Mouse (Mus musculus): ENCODE data around the gene Pa2g4.
"Not testable (repeated sequence)": the region's sequence is repeated elsewhere in the genome, so short reads cannot be mapped to it uniquely, and the experiment has no call there.

Gene Pa2g4

DNA sequence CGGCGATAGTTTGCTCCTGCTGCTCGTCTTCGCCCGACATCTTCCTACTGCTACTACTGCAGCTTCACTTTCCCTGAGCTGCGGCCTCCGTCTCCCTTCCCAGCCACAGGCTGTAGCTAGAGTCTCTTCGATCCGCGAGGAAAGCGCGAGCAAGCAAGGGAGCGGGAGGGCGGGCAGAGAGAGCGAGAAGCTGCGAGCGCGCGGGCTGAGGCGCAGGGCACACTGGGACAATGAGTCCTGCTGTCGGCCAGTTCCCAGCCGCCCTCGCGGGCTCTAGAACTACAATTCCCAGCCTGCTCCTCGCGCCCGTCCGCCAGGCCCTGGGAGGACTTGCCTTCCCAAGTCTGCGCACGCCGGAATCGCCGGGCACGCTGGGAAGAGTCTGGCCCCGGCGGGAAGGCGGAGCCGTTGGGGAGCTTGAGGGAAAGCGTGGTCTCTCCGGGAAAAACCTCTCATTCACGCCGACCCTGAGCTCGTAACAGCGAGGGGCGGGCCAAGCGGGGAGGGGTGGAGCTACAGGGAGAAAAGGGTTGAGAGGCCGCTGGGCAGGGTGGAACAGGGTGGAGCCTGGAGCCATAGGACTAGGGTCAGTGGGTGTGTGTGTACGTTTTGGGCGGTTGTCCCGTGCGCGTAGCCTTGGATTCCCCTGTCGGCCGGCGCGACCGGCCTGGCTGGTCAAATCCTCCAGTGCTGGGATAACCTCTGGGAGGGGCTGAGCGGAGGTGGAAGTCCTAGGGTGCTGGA lies at the start of gene Pa2g4:
Pa2g4 (minus strand) TSS at position 200 of the 744 bp plus-strand sequence.
- peak; percentile 96 to 97 for DNase-seq (ENCODE audit: low spot score in 2 of 2)

DNA sequence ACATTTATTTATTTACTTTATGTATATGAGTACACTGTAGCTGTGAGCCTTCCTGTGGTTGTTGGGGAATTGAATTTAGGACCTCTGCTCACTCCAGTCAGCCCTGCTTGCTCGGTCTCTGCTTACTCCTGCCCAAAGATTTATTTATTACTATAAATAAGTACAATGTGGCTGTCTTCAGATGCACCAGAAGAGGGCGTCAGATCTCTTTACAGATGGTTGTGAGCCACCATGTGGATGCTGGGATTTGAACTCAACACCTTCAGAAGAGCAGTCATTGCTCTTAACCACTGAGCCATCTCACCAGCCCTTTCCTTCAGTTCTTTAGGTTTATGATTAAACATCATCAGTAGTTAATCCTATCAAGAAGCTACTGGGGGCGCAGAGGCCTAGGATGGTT lies 49.1 kb upstream of the Pa2g4 start:
- no peak for DNase-seq (ENCODE audit: low spot score in 2 of 2)

DNA sequence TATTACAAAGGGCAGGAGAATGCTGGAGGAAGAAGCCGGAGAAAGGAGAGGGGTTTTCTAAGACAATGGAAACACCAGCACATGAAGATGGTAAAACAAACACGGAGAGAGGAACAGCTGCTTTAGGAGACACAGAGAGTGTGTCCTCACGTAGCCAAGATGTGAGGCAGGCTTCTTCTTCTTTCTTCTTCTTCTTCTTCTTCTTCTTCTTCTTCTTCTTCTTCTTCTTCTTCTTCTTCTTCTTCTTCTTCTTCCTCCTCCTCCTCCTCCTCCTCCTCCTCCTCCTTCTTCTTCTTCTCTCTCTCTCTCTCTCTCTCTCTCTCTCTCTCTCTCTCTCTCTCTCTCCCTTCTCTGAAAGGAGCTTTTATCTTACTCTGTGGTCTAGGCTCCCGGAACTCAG lies 48.0 kb upstream of the Pa2g4 start:
- not testable (repeated sequence) for DNase-seq (ENCODE audit: low spot score in 2 of 2)

DNA sequence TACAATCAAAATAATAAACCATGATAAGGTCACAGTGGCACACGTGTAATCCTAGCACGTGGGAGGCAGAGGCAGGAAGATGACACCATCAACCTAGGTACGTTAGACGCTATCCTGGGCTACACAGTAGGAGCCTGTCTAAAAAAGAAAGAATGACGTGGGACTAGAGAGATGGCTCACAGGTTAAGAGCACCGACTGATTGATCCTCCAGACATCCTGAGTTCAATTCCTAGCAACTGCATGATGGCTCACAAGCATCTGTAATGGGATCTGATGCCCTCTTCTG lies 47.3 kb upstream of the Pa2g4 start:
- DNase-seq (ENCODE audit: low spot score in 2 of 2): no peak

DNA sequence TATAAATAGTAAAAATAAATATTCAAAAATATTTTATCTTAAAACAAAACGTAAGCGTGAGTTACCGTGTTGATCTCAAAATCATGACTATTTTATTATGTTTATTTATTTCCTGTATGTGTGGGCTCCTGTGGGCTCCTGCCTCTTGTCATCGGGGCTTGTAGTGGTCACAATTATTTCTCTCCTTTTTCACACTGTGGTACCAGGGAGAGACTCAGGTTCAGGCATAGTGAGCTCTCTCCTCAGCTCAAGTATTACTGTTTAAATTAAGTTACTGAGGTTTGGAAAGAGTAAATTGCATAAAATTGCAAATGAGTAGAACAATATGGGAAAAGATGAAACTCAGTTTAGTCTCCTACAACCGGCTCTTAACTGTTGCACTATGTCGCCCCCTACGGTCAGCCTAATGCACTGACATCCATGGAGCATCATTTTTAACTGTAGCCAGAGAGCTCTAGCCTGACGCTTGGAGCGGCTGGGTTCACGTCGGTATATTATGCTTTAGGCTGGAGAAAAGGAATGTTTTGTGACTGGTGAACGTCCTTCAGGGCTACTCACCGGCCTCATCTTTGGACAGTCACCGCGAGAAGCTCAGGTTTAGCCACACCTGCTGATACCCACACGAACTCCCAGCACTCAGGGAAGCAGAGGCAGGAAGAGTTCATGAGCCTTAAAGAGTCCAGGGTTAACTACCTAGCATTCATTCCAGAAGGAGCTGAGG lies 46.8 kb upstream of the Pa2g4 start:
- DNase-seq (ENCODE audit: low spot score in 2 of 2): peak; percentile 68 to 88

DNA sequence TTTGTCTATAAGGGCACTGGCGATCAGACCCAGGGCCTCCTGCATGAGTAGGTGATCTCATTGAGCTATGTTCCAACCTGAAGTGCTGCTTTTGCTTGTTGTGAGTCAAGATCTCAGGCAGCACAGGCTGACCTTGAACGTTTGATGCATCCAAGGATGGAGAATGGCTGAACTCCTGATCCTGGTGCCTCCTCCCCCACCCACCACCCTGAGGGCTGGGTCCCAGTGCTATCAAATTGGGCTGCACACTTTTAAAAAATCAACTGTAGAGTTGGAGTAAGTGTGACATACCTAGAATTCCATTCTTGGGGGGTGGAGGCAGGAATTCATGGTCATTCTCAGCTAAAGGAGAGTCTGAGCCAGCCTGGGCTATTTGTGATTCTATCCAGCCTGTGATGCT lies 40.7 kb upstream of the Pa2g4 start:
- DNase-seq (ENCODE audit: low spot score in 2 of 2): no peak

DNA sequence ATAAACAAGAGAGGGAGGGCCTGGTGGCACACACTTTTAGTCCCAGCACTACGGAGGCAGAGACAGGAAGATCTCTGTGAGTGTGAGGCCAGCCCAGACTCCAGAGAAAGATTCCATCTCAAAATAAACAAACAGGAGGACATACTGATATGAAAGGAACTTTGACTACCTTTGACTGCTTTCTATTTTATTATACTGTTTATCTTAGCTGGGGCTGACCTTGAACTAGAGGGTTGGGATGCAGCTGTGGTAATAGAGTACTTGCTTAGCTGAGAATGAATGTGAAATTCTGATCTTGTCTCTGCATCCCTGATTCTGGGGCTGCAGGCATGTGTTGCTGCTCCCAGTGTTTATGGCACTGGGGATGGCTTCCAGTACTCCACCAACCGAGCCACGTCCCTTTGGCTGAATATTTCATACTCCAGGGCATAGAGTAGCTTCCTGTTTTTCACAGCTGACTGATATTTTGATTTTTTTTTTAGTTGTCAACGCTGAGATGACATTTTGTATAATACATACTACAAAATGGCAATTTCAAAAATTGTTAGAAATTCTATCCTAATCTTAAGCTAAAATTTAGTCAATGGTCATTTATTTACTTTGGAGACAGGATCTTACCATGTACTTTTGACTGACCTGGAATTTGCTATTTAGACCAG lies 36.8 kb upstream of the Pa2g4 start:
- no peak for DNase-seq (ENCODE audit: low spot score in 2 of 2)

DNA sequence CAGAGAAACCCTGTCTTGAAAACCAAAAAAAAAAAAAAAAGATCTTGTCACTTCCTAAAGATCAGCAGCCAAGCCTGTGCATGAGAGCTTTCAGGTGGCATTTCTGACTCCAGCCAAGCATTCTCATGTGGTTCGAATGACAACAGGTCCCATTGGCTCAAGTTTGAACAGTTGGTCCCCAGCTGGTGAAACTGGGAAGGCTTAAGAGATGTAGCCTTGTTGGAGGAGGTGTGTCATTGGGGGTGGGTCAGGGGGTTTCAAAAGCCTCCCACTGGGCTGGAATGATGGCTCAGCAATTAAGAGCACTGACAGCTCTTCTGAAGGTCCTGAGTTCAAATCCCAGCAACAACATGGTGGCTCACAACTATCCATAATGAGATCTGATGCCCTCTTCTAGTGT lies 35.7 kb upstream of the Pa2g4 start:
- DNase-seq (ENCODE audit: low spot score in 2 of 2): no peak

DNA sequence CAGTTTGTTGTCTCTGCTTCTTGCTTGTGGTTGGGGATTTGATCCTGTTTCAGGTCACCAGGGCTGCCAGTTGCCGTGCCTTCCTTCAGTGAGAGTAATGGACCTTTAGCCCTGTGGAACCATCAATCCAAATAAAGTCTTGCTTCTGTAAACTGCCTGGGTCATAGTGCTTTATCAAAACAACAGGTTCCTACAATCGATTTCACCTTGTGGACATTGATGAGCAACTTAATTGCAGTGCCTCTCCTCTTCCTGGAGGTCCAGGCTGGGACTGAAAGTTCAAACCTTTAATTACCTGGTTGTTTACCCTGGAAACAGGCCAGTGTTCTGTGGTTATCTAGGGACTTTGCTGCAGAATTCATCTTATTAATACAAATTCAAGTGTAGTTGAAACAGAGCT lies 32.7 kb upstream of the Pa2g4 start:
- DNase-seq (ENCODE audit: low spot score in 2 of 2): no peak

DNA sequence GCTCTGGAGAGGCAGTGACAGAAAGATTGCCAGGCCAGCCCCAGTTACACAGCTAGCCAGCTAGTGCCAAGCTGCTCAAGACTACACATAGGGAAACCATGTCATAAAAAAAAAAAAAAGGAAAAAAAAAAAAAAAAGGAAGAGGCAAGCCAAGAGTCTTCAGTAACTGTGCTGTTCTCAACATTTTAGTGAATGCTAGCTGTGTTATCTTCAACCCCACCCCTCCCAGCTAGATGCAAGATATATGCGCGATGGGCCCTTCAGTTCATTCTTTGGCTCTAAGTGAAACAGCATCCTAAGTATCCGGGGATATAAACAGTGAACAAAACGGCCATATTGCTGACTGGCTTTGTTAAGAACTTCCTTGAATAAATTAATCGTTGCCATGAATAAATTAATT lies 27.0 kb upstream of the Pa2g4 start:
- no peak for DNase-seq (ENCODE audit: low spot score in 2 of 2)

DNA sequence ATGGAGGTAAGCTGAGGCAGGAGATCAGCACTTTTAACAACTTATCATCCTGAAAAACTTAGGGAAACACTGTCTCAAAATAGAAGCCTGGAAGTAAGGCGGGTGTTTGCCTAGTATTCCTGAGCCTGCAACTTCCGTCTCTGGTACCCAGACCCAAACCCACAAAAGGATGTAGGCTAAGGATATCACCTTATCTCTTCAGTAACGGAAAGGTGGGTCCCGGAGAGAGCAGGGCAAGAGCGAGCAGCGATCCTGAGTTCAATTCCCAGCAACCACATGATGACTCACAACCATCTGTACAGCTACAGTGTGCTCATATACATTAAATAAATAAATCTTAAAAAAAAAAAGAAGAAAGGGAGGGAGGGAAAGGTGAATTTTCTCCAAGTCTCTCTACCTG lies 25.6 kb upstream of the Pa2g4 start:
- no peak for DNase-seq (ENCODE audit: low spot score in 2 of 2)

DNA sequence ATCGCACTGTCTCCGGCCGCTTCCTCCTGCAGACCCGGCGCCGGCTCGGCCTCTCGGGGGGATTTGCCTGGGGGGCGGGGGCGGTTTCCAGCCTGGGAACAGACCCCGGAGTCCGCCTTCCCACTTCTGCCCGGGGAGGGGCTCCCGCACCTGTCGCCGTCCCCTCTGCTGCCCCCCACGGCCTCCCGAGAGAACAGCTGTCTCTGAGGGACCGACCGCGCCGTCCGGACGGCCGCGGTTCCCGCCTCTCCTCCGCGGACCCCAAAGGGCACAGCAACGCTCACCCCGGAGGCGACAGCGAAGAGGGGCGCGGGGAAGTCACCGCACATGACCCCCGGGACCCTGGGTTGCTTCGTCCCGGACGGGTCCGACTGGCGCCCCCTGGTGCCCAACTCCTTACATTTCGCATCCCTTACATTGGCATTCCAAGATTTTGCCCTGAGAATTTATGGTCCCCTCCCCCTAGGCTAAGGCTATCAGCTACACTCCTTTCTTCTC lies 24.5 kb upstream of the Pa2g4 start:
- peak; percentile 50 to 70 for DNase-seq (ENCODE audit: low spot score in 2 of 2)

DNA sequence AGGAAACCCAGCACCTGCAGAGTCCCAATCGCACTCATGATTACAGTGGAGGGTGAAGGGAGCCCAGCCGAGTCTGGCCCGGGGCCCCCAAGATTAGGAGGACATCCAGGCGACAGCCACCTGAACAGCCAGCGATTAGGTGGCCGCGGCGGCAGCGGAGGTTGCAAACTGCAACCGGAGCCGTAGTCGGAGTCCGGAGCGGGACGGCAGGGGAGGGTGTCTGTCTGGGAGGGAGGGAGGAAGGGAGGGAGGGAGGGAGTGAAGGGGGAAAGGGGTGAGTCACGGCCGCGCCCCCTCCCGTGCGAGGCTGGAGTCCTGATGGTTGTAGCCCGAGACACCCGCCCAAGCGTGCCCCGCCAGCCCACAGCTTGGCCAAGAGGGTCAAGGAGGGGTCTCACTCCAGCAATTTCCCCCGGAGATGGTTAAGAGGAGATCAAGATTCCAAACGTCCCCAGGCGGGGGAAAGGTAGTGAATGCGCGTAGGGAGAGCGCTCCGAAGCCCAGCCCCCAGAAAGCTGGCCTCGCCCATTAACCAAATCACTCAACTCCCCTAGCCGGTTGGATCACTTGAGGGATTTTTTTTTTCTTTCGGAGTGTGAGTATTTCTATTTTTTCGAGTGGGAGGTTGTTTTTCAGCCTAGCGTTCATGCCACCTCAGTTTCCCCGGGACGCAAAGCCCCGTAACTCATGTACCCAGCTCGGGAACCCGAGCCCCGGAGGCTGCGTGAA lies 23.8 kb upstream of the Pa2g4 start, which contains the start of gene Erbb3:
Erbb3 (minus strand) TSS at position 189 of the 729 bp plus-strand sequence.
- DNase-seq (ENCODE audit: low spot score in 2 of 2): peak; percentile 35

DNA sequence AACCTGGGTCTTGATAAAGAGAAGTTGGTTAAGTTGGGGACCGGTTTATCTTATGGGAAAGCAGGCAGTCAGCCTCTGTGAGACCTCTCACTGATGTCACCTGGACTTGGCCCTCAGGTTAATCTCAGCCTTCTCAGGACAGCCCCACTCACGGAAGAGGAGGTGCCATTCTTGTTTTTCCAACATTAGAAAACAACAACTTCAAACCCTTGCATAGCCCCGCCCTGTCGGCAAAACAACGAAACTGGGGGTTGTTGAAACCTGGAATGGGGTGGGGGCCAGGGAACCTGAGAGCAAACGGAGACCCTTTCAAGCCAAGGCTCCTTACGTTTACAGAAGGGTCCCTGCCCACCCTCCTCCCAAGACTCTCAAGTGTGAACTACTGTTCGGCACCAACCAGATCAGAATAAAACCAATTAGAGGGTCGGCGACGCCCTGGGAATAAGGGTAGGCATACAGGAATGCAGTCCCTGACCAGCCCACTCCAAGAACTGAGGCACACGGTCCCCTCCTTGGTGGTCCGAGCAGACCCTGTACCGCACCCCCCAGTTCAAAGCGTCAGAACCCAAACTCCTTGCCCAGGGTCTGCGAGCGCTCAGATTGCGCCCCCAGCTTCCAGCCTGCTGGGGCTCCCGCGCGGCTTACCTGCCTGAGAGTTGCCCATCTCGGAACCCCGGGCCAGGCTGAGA lies 23.1 kb upstream of the Pa2g4 start:
- no peak for DNase-seq (ENCODE audit: low spot score in 2 of 2)

DNA sequence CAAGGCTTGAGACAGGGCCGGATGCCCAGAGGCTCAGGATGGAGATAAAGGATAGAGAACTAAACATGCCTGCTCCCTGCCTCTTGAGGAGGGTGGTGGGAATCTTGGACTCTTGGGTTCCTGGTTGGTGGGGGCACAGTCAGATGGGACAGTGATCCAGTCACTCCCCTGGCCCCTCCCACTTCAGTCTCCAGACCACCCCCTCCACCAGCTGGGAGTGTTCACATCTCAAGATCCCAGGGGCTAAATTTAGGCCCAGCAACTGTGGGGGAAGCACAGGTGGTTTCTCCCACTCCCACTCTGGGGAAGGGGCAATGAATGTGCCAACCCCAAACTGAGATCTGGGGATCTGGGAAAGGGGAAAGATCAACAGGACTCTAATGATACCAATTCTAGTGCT lies 22.3 kb upstream of the Pa2g4 start:
- no peak for DNase-seq (ENCODE audit: low spot score in 2 of 2)

DNA sequence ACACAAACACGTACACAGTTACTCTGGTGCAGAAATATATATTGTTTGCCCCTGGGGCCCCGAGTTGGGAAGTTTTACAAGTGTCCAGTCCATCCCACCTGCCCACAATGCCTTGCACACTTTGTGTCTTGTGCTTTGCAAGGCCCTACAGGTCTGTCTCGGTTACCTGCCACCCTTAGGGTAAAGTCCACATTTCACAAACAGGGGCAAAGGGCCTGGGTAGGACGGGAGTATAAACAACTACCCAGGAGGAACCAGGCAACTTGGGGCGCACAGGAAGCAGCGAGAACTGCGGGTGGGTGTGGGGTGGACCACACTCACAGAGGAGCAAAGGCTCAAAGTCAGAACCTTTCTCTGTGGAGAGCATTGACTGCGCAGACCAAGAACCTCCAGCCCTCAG lies 21.9 kb upstream of the Pa2g4 start:
- no peak for DNase-seq (ENCODE audit: low spot score in 2 of 2)

DNA sequence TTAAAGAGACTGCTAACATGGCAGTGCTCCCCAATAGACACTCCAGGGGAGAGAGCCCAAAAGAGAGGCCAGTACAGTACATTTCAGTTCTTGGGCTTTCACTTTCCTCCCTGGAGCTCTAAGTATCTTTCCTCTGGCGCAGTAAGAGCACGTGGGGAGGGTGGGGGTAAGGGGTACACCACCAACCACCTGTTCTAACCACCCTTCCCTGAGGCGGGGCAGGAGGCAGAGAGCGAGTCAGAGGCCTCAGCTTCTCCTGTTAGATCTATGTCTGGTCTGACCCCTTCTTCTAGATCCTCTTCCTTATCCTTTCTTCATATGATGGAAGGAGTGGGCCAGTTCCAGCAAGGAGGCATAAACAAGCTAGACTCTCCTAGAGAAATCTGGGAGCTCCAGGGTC lies 21.3 kb upstream of the Pa2g4 start:
- no peak for DNase-seq (ENCODE audit: low spot score in 2 of 2)

DNA sequence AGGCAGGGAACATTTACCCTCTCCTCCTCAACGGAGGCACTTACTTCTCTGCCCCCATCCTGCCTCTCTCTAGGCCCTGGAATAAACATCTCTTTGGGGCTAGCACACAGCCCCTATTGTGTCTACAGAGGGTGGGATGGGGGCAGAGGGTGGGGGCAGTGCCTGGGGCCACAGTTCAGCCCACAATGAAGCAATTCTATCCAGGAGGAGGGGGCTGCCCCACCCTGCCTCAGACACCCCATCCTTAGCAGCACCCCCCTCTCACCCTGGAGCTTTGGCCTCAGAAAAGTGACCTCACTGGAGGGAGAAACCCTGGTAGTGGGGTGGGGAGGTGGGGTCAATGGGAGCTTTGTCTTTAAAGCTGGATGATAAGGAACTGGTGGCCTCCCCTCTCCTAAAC lies 20.8 kb upstream of the Pa2g4 start:
- DNase-seq (ENCODE audit: low spot score in 2 of 2): no peak

DNA sequence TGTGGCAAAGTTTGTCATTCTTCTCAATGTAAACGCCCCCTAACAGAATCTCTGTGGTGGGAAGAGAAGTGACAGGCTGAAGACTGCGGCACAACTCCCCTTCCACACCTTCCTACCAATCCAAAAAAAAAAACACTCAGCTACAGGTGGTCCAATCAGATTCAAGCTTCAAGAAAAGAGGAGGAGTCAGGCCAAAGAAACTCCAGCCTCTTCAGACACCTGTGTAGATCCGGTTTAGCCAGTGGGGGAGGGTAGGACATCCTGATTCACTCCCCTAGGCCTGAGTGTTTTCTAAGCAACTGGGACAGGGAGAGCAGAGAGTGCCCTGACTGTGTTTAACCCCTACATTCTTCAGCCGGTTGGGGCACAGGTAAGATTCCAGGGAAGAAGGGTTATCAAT lies 18.6 kb upstream of the Pa2g4 start:
- DNase-seq (ENCODE audit: low spot score in 2 of 2): no peak

DNA sequence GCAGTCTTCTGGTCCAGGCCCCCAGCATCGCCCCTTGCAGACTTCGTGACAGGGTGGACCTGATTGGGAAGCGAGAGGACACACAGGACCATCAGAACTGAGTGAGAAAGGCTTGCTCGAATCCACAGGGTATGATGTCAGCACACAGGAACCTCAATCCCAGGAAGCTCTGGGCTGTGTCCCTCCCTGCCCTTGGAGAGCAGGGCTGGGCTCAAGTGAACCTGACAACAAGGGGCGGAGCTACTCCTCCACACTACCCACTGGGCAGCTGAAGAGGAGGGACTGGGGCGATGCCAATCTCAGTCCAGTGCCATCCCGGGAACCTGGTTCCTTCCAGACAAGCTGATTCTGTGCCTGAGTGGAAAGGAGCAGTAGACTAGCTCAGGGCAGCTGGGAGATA lies 17.9 kb upstream of the Pa2g4 start:
- DNase-seq (ENCODE audit: low spot score in 2 of 2): no peak

DNA sequence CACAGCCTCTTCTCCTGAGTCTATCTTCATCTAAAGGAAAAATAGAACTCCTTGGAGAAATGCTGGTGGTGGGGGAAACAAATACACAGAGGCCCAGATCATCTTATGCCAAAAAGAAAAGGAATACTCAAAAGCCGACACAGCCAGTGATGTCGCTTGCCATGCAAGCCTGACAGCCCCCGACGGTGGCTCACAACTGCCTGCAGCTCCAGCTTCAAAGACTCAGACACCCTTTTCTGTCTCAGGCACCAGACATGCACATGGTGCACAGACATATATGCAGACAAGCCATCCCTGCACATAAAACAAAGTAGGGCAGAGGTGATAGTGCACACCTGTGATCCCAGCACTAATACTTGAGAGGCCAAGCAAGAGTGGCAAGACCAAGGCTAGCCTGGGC lies 13.9 kb upstream of the Pa2g4 start:
- no peak for DNase-seq (ENCODE audit: low spot score in 2 of 2)

DNA sequence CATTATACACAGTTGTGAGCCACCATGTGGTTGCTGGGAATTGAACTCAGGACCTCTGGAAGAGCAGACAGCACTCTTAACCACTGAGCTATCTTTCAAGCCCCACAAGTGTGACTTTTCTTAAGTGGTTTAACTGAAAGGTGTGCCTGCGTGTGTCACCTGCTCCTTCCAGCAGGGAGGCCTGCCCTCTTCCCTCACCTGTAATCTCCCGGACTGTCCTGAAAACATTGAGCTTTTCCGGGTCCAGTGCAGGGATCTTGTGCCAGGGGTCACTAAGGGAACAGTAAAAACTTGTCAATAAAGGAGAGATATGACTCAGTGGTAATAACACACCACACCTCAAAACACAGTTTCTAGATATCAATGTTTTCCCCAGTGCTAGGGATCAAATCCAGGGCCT lies 13.5 kb upstream of the Pa2g4 start:
- DNase-seq (ENCODE audit: low spot score in 2 of 2): no peak
